Mouse (Mus musculus) lung, adult 2 months (tissue): ENCODE measurements around the gene Tgfb1. TPM values are rescaled to one million over a fixed set of nuclear protein-coding genes. Genes with fewer than 3 reads are reported as not detected.
A peak's percentile ranks its signal among the peaks of the same experiment; 100 is the strongest.

Experiments
- DNase-seq: peaks from one replicate; pipeline ENCODE4 v3.0.0; 2022
- H3K4me1 ChIP-seq: fragments of 200-500 bp; 2 replicates; pipeline ENCODE4 v1.6.1; 2011; ENCODE audit warnings: low read length; ENCODE audit not compliant: control insufficient read depth, insufficient read depth
- H3K4me3 ChIP-seq: fragments of 200-500 bp; replicated peaks from 2 replicates; pipeline ENCODE3; 2011; ENCODE audit warnings: low read depth, mild to moderate bottlenecking, control low read depth, low read length; ENCODE audit errors: extremely low read depth
- CTCF ChIP-seq: fragments of 200-500 bp; IDR thresholded peaks from 2 replicates; pipeline ENCODE4 v1.5.1; 2011; ENCODE audit warnings: mild to moderate bottlenecking, low read length, control low read depth; ENCODE audit not compliant: insufficient read depth
- POLR2A ChIP-seq: fragments of 200-500 bp; IDR thresholded peaks from 2 replicates; pipeline ENCODE4 v1.6.1; 2011; ENCODE audit warnings: low read depth, mild to moderate bottlenecking, control low read depth, low read length, borderline replicate concordance; ENCODE audit errors: extremely low read depth
- WGBS: fragments of 180-500 bp; shearing (Covaris S2); methylation state at CpG from one replicate; pipeline ENCODE4 v1.1.7; 2018; 5-methylcytosine and 5-hydroxymethylcytosine counted together
- polyA plus RNA-seq: library from polyadenylated mRNA; depleted of rRNA; stranded (reverse); fragments of >200 nt; gene quantifications from 2 replicates; pipeline ENCODE4 v1.2.3, GENCODE M21; 2012; rRNA removed

The Tgfb1 gene
- 68.3 and 71.1 TPM in 2 replicates for polyA plus RNA-seq

DNA sequence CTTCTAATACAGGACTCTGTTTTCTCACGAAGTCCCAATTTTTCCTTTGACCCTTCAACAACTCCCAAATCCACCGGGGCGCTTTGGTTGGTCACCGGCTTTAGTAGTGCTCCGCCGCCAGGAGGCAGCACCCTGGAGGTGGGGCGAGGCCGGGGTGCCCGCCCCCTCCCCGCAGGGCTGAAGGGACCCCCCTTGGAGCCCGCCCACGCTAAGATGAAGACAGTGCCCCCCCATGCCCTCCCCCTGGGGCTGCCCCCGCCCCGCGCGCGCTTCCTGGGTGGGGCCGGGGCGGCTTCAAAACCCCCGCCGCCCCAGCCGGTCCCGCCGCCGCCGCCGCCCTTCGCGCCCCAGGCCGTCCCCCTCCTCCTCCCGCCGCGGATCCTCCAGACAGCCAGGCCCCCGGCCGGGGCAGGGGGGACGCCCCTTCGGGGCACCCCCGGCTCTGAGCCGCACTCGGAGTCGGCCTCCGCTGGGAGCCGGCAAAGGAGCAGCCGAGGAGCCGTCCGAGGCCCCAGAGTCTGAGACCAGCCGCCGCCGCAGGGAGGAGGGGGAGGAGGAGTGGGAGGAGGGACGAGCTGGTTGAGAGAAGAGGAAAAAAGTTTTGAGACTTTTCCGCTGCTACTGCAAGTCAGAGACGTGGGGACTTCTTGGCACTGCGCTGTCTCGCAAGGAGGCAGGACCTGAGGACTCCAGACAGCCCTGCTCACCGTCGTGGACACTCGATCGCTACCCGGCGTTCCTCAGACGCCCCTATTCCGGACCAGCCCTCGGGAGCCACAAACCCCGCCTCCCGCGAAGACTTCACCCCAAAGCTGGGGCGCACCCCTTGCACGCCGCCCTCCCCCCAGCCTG lies at the start of gene Tgfb1:
TSS of gene Tgfb1 (plus strand) at position 323 of the 852 bp plus-strand sequence.
- H3K4me3 ChIP-seq: peak within 1 kb of the TSS; percentile 78
- TF ChIP-seq POLR2A: peak; percentile 50; the same call in 1 of the 2 replicates
- TF ChIP-seq CTCF: peak; percentile 44; the same call in 1 of the 2 replicates
- H3K4me1 ChIP-seq: peaks cover 4% of the 10 kb centered on the region
- DNase-seq: peak; percentile 83
- WGBS: 1% methylated on average over 58 of the region's 69 CpGs

DNA sequence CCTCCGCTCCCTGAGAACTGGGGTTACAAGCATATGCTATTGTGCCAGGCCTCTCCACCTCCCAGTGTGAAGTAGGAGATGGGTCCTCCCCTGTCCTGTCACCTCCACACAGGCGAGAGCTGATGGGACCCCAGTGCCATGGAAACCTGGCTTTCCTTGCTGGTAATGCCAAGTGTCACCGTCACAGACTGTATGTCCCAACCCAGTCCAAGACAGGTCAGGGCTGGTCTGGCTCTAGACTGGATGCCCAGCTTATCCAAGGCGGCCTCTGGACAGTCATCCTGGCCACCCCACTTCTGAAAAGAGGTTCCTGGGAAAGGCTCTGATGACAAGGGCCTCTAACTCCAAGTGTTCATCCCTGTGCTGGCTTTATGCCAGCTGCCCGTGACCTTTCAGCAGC lies 49.7 kb upstream of the Tgfb1 start:
- 88% methylated on average over 5 of the region's 5 CpGs for WGBS

DNA sequence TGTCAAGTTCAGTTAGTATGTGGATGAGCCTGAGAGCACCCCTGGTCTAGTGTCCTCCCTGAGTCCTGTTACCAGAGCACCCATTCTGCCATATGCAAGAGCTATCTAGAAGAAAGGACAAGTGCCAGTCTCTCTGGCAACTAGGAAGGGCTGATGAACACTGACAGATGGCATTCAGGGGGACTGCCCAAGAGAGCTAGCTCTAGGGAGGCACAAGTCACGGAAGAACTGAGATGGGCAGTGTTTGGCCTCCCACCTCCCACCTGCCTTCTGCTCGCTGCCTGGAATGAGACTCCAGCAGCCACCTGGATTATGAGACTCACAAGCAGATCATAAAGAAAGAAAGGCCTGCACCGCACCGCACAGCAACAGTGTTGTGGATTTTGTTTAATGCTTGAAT lies 47.0 kb upstream of the Tgfb1 start:
- Histone ChIP-seq H3K4me3 (no peak overlapping the region), H3K4me1 (no peaks in the 10 kb centered on the region)
- no peak for DNase-seq
- TF ChIP-seq CTCF: no peak
- no peak for TF ChIP-seq POLR2A
- WGBS: 95% methylated on average over 4 of the region's 4 CpGs

More for the DNA sequence above, 49.7 kb upstream of the Tgfb1 start:
- H3K4me1 ChIP-seq: no peaks in the 10 kb centered on the region
- no peak overlapping the region for H3K4me3 ChIP-seq
- TF ChIP-seq POLR2A (no peak), CTCF (no peak)
- no peak for DNase-seq

DNA sequence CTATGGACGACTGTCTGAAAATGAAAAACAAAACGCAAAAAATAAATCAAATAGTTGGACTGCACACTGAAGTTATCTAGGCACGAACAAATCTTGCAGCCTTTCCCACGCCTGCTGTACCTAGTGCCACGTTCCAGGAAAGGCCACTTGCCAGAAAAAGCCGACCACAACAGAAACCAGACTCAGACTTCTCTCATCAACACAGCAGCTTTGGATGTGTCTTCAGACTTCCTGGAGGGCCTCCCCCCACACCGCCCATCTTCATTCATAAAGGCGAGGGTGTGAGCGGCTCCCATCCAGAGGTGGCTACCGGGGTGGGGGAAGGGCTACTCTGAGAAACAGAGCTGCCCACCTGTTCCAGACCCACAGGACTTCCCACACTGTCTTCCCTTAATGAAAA lies 42.7 kb upstream of the Tgfb1 start:
- no peaks in the 10 kb centered on the region; the same call in 1 of the 2 replicates for H3K4me1 ChIP-seq
- no peak for TF ChIP-seq CTCF
- TF ChIP-seq POLR2A: no peak
- no peak for DNase-seq
- no peak overlapping the region for H3K4me3 ChIP-seq
- 46% methylated on average over 10 of the region's 10 CpGs for WGBS

DNA sequence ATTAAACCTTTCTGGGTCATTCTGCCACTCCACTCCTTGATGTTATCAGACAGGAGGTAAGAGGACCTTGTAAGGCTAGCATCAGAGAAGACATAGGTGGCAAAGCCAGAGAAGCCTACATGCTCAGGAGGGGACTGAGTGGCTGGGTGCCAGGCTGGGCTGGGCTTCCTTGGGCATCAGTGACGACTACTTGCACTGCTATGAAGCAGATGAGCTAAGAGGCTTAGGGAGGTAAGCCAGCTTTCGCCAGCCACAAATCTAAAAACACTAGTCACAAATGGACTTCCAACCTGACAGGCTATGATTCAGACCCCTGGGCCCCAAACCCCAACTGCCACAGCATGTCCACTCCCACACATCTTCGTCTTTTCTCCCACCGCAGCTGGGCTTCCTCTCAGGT lies 42.2 kb upstream of the Tgfb1 start:
- 67% methylated on average over 4 of the region's 4 CpGs for WGBS
- no peak for DNase-seq
- no peak for TF ChIP-seq POLR2A
- no peak for TF ChIP-seq CTCF
- Histone ChIP-seq H3K4me1 (no peaks in the 10 kb centered on the region; the same call in 1 of the 2 replicates), H3K4me3 (no peak overlapping the region)

DNA sequence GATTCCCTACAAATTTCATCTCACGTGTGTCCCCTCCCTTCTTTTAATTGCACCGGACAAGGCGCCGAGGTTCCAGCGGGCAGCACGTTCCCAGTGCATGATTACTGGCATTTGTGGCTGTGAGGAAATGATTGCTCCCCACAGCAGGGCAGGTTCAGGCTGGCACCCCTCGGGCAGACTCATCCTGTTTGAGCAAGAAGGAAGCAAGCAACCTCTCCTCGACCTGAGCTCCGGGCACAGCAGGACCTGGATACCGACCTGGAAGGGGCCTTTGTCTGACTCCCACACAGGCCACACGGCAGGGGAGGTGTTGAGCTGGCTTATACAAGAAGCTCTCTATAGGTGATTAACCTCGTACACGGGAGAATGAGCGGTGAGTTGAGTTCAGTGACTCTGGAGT lies 41.7 kb upstream of the Tgfb1 start:
- Histone ChIP-seq H3K4me1 (no peaks in the 10 kb centered on the region; the same call in 1 of the 2 replicates), H3K4me3 (no peak overlapping the region)
- 62% methylated on average over 14 of the region's 14 CpGs for WGBS
- TF ChIP-seq POLR2A: no peak
- no peak for TF ChIP-seq CTCF
- DNase-seq: no peak

DNA sequence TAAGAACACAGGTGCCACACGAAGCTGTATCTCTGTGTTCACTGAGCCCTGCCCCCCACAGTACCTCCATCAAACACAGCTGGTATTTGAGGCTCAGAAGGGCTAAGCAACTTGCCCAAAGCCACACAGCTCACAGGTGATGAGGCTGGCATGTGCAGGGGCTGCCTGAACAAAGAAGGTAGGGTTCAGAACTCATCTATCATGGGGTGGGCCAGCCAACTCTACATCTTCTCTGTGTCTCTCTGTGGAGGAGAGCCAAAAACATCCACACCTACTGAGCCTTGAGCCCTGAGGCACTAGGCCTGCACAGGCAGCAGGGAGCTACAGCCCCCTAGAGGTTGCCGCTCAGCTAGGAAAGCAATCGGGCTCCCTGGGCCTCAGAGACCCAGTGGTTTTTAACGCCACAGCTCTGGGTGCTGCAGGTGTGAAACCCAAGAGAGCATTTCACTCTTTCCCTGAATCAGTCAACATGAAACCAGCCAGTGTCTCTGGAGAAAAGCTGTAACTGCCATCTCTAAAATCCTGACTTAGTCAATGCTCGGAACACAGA lies 39.2 kb upstream of the Tgfb1 start:
- DNase-seq: no peak
- Histone ChIP-seq H3K4me3 (no peak overlapping the region), H3K4me1 (no peaks in the 10 kb centered on the region; the same call in 1 of the 2 replicates)
- WGBS: 60% methylated on average over 5 of the region's 5 CpGs
- TF ChIP-seq POLR2A (no peak), CTCF (peak; percentile 27)

DNA sequence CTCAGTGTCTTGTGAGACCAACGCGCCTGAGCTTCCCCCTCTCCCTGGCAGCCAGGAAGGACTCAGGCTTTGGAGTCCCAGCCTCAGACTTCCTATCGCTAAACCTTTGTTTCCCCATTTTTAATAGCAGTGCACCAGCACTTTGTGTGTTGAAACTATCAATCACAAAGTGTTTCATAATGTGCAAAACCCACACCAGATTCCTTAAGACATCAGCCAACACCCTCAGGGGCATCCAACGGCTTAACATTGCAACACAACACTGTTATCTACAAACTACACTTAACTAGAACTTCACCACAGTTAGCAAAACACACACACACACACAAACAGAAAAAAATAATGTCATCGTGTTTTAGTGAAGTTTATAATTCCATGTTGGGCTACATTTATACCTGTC lies 37.0 kb upstream of the Tgfb1 start:
- Histone ChIP-seq H3K4me1 (no peaks in the 10 kb centered on the region; the same call in 1 of the 2 replicates), H3K4me3 (no peak overlapping the region)
- TF ChIP-seq POLR2A (no peak), CTCF (no peak)
- DNase-seq: no peak
- 36% methylated on average over 5 of the region's 5 CpGs for whole genome bisulfite sequencing

DNA sequence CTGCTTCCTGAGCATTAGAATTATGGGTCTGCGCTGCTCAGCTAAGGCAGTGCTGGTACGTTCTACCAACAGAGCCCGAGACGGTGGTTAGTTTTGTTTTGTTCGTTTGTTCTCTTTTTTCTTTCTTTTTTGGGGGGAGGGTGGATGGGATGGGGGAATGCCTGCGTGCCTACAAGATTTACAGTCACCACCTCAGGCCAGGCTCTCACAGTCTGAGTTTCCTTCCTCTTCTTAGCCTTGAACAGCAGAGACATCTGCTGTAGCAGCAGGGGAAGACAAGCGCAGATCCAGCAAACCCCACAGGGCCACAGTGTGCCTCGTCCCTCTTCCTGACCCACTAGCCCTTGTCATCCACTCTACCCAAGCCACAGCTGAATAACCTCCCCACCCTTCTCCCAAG lies 35.5 kb upstream of the Tgfb1 start:
- no peak for DNase-seq
- no peak overlapping the region for H3K4me3 ChIP-seq

DNA sequence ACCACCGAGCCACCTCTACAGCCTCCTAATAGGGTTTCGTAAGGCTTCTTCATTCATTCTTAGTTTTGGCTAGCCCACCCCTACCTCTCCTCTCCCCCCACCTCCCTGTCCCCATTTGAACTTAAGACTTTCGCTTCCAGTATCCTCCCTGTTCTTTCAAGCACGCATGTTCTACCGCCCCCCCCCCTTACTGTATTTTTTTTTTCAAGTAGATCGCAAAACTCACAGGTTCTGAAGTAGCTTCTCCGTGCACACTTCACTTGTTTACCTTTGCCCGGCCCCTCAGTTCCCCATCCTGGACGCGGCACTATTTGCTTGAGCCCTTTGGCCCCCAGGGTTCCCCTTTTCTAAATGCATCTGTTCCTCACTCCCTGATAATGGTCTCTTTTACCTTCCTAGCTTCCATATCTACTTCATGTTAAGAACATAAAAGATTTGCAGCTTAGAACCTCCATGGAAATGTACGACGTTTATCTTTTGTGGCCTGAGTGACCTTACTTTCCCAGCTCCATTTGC lies 34.5 kb upstream of the Tgfb1 start:
- Histone ChIP-seq H3K4me1 (no peaks in the 10 kb centered on the region; the same call in 1 of the 2 replicates), H3K4me3 (no peak overlapping the region)
- no peak for DNase-seq
- no peak for TF ChIP-seq POLR2A
- no peak for TF ChIP-seq CTCF
- WGBS: 57% methylated on average over 12 of the region's 12 CpGs

More for the DNA sequence above, 35.5 kb upstream of the Tgfb1 start:
- TF ChIP-seq POLR2A (no peak), CTCF (peak; percentile 37)
- 79% methylated on average over 8 of the region's 8 CpGs for WGBS
- H3K4me1 ChIP-seq: no peaks in the 10 kb centered on the region; the same call in 1 of the 2 replicates
